Mouse (Mus musculus): Measurements from ENCODE around the gene Olfr301. TPM values are rescaled to one million over a fixed set of nuclear protein-coding genes. Genes with fewer than 3 reads are reported as not detected.

The Olfr301 gene
- polyA plus RNA-seq (2016; fragmentation: Nextera tagmentation; extraction: Ambion mirVana): not detected in 2 replicates

- Histone ChIP-seq H3K27ac (no peak within 1 kb of the TSS), H3K4me3 (no peak within 1 kb of the TSS), H3K9me3 (replicated peaks) (no peaks in the 10 kb centered on the region), H3K27me3 (ENCODE audit: low read depth, poor library complexity, severe bottlenecking) (no peaks in the 10 kb centered on the region), H3K36me3 (no peaks in the 10 kb centered on the region), H3K4me1 (no peaks in the 10 kb centered on the region)
- WGBS: 91% methylated on average over 2 of the region's 2 CpGs
- no peak for DNase-seq (ENCODE audit: low spot score)
Measured at GRCm38 (mm10) chr7:86403546-86403945, at the start of gene Olfr301. TSS of gene Olfr301 (plus strand) at chr7:86403846.

DNA sequence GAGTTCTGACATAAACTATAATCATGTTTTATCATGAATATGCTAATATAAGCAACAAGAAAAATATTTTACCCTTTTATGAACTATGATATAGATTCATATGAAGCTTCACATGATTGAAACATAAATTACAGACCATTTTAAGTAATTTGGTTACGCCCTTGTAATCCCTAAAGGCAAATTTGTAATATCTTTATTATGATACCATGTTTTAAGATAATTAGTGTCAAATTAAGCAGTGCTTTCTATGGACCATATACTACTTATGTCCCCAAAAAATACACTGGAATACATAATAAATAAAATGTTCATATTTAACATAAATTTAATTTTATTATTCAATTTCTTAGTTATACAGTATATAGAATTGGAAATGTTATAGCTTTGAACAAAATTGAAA is 36.8 kb upstream of the Olfr301 start, which contains the start of gene Olfr305:
Olfr305 (minus strand) TSS at position 101 of the 400 bp plus-strand sequence.
- DNase-seq (ENCODE audit: low spot score): no peak
- WGBS: 95% methylated on average over 1 of the region's 1 CpGs
- no peaks in the 10 kb centered on the region for H3K36me3 ChIP-seq
- no peak within 1 kb of the TSS for H3K4me3 ChIP-seq
- H3K9me3 ChIP-seq (replicated peaks): no peaks in the 10 kb centered on the region
- no peaks in the 10 kb centered on the region for H3K27me3 ChIP-seq (ENCODE audit: low read depth, poor library complexity, severe bottlenecking)
- H3K27ac ChIP-seq: no peak within 1 kb of the TSS
- H3K4me1 ChIP-seq: no peaks in the 10 kb centered on the region

DNA sequence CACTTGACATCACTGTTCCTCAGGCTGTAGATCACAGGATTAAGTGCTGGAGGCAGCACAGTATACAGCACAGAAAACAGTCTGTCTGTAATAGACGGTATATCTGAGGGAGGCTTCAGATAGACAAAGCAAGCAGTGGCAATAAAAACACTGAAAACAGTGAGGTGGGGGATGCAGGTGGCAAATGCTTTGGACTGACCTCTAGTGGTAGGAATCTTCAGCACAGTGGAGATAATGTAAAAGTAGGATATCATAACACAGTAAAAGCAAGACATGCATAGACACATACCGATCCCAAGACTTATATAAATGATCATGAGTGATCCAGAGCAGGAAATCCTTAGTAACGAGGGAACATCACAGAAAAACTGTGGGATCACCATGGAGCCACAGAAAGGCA is 17.9 kb upstream of the Olfr301 start:
- Histone ChIP-seq H3K27me3 (ENCODE audit: low read depth, poor library complexity, severe bottlenecking) (no peaks in the 10 kb centered on the region), H3K36me3 (no peaks in the 10 kb centered on the region), H3K4me1 (no peaks in the 10 kb centered on the region), H3K27ac (no peak overlapping the region), H3K4me3 (no peak overlapping the region), H3K9me3 (replicated peaks) (no peaks in the 10 kb centered on the region)
- DNase-seq (ENCODE audit: low spot score): no peak
- WGBS: 77% methylated on average over 3 of the region's 3 CpGs

DNA sequence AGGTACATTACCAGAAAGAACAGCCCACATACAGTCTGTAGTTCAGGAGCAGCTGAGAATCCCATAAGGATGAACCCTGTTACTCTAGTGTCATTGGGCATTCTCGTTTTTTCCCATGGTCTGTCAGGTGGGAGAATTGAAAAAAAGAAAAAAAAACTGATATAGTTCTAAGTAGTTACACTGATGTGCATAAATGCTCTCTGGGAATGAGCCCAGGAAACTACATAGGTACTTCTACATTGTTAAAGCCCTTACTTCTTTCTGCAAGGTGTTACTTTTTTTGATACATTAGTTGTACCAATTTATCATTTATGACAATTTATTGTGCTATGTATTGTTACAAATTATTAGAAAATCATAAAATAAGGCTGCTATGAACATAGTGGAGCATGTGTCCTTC is 17.1 kb upstream of the Olfr301 start, which contains the start of gene Olfr304:
Olfr304 (minus strand) TSS at position 101 of the 400 bp plus-strand sequence.
- 74% methylated on average over 1 of the region's 1 CpGs for WGBS
- H3K27ac ChIP-seq: no peak within 1 kb of the TSS

DNA sequence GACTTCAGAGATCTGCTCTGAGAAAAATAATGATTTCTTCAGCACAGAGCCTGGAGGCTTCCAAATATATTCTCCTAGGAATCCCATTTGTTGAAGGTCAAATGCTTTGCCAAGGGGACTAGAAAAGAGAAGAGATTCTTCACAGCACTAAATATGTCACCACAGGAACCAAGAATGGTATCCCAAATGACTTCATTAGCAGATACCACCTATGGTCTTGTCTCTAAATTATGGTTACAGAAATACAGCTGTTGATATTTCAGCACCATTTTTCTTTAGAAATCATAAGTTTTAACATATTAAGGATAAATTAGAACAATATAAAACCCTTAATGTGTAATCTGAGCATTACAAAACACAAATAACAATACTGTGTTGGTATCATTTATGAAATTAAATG is 6.0 kb upstream of the Olfr301 start, which contains the start of gene Olfr303:
Olfr303 (minus strand) TSS at position 101 of the 400 bp plus-strand sequence.
- H3K36me3 ChIP-seq: no peaks in the 10 kb centered on the region
- no peak within 1 kb of the TSS for H3K27ac ChIP-seq
- no peak for DNase-seq (ENCODE audit: low spot score)
- no peaks in the 10 kb centered on the region for H3K27me3 ChIP-seq (ENCODE audit: low read depth, poor library complexity, severe bottlenecking)
- no peaks in the 10 kb centered on the region for H3K4me1 ChIP-seq
- H3K4me3 ChIP-seq: no peak within 1 kb of the TSS
- H3K9me3 ChIP-seq (replicated peaks): no peaks in the 10 kb centered on the region

More for the DNA sequence above, 17.1 kb upstream of the Olfr301 start, which contains the start of gene Olfr304:
- no peaks in the 10 kb centered on the region for H3K9me3 ChIP-seq (replicated peaks)
- DNase-seq (ENCODE audit: low spot score): no peak
- no peaks in the 10 kb centered on the region for H3K36me3 ChIP-seq
- H3K4me1 ChIP-seq: no peaks in the 10 kb centered on the region
- no peaks in the 10 kb centered on the region for H3K27me3 ChIP-seq (ENCODE audit: low read depth, poor library complexity, severe bottlenecking)
- H3K4me3 ChIP-seq: no peak within 1 kb of the TSS

DNA sequence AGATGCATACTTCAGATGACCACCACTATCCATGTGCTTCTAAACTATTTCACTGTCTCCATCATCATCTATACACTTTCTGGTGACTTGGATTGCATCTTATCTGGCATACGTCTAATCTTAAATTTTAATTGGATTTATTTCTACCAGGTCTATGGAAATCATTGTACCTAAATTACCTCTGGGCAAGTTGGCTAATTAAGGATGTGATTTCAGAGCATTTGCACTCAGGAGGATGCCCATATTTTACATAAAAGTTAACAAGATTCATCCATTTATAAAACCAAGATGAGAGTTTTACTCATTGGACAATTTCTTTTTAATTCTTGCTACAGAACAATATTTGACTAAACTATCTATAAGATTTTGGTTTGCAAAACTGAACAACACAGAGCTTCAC is 56.0 kb downstream of the Olfr301 start, which contains the start of gene Olfr299:
Olfr299 (plus strand) TSS at position 301 of the 400 bp plus-strand sequence.
- Histone ChIP-seq H3K36me3 (no peaks in the 10 kb centered on the region), H3K4me1 (no peaks in the 10 kb centered on the region), H3K27me3 (ENCODE audit: low read depth, poor library complexity, severe bottlenecking) (no peaks in the 10 kb centered on the region), H3K27ac (no peak within 1 kb of the TSS), H3K9me3 (replicated peaks) (no peaks in the 10 kb centered on the region), H3K4me3 (no peak within 1 kb of the TSS)
- no peak for DNase-seq (ENCODE audit: low spot score)
- WGBS: 89% methylated on average over 1 of the region's 1 CpGs

Other genes starting within 250 kb of the Olfr301 start
- gene Vmn2r75, start 232.1 kb upstream of the Olfr301 start, polyA plus RNA-seq (2016; fragmentation: Nextera tagmentation; extraction: Ambion mirVana): not detected in 2 replicates
- not detected in 2 replicates for gene Vmn2r76, start 157.5 kb upstream of the Olfr301 start, polyA plus RNA-seq (2016; fragmentation: Nextera tagmentation; extraction: Ambion mirVana)
- not detected in 2 replicates for gene Olfr310, start 126.7 kb upstream of the Olfr301 start, polyA plus RNA-seq (2016; fragmentation: Nextera tagmentation; extraction: Ambion mirVana)
- gene Olfr309, start 90.1 kb upstream of the Olfr301 start, polyA plus RNA-seq (2016; fragmentation: Nextera tagmentation; extraction: Ambion mirVana): not detected in 2 replicates
- gene Olfr308, start 78.2 kb upstream of the Olfr301 start, polyA plus RNA-seq (2016; fragmentation: Nextera tagmentation; extraction: Ambion mirVana): not detected in 2 replicates
- not detected in 2 replicates for gene Olfr307, start 66.3 kb upstream of the Olfr301 start, polyA plus RNA-seq (2016; fragmentation: Nextera tagmentation; extraction: Ambion mirVana)
- not detected in 2 replicates for gene Olfr305, start 36.9 kb upstream of the Olfr301 start, polyA plus RNA-seq (2016; fragmentation: Nextera tagmentation; extraction: Ambion mirVana)
- gene Olfr304, start 17.2 kb upstream of the Olfr301 start, polyA plus RNA-seq (2016; fragmentation: Nextera tagmentation; extraction: Ambion mirVana): not detected in 2 replicates
- not detected in 2 replicates for gene Olfr303, start 6.1 kb upstream of the Olfr301 start, polyA plus RNA-seq (2016; fragmentation: Nextera tagmentation; extraction: Ambion mirVana)
- not detected in 2 replicates for gene Olfr299, start 56.1 kb downstream of the Olfr301 start, polyA plus RNA-seq (2016; fragmentation: Nextera tagmentation; extraction: Ambion mirVana)
- gene Olfr298, start 88.6 kb downstream of the Olfr301 start, polyA plus RNA-seq (2016; fragmentation: Nextera tagmentation; extraction: Ambion mirVana): not detected in 2 replicates
- gene Olfr297, start 116.1 kb downstream of the Olfr301 start, polyA plus RNA-seq (2016; fragmentation: Nextera tagmentation; extraction: Ambion mirVana): not detected in 2 replicates
- gene Olfr295, start 180.0 kb downstream of the Olfr301 start, polyA plus RNA-seq (2016; fragmentation: Nextera tagmentation; extraction: Ambion mirVana): not detected in 2 replicates
- gene Olfr294, start 212.8 kb downstream of the Olfr301 start, polyA plus RNA-seq (2016; fragmentation: Nextera tagmentation; extraction: Ambion mirVana): not detected in 2 replicates
- not detected in 2 replicates for gene Olfr293, start 245.2 kb downstream of the Olfr301 start, polyA plus RNA-seq (2016; fragmentation: Nextera tagmentation; extraction: Ambion mirVana)